Mouse (Mus musculus): ENCODE measurements around the gene Sh3rf1. TPM values are rescaled to one million over a fixed set of nuclear protein-coding genes. Genes with fewer than 3 reads are reported as not detected.

Sh3rf1 gene
- polyA plus RNA-seq, 1 experiment from 2014 or later = 28.1 TPM

DNA sequence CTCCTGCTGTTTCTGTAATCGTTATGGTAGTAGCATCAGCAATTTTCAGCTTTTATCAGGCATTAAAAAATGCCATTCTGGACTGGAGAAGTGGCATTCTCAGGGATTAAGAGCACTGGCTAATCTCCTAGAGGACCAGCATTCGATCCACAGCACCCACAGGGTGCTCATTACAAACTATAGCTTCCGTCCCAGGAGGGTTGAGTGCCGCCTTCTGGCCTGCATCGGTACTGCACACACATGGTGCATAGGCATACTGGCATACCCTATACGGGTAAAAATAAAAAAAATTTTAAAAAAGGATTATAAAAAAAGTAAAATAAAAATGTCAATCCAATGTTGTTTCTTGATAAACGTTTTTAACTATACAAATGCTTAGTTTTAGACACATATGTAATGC lies 20.5 kb downstream of the Sh3rf1 start:
- Histone ChIP-seq H3K4me2 (replicated peaks) (no peak overlapping the region), H3K36me3 (peaks cover 8% of the 10 kb centered on the region; the same call in 1 of the 2 replicates), H3K27me3 (no peaks in the 10 kb centered on the region), H3K9me3 (replicated peaks) (peaks cover 3% of the 10 kb centered on the region; the same call in 1 of the 2 replicates), H3K27ac (no peak overlapping the region), H3K4me3 (no peak overlapping the region), H3K4me1 (peaks cover 23% of the 10 kb centered on the region), H3K9ac (no peak overlapping the region)
- ATAC-seq (ENCODE audit: low FRiP score) = no peak
- 92% methylated on average over 7 of the region's 7 CpGs for WGBS

DNA sequence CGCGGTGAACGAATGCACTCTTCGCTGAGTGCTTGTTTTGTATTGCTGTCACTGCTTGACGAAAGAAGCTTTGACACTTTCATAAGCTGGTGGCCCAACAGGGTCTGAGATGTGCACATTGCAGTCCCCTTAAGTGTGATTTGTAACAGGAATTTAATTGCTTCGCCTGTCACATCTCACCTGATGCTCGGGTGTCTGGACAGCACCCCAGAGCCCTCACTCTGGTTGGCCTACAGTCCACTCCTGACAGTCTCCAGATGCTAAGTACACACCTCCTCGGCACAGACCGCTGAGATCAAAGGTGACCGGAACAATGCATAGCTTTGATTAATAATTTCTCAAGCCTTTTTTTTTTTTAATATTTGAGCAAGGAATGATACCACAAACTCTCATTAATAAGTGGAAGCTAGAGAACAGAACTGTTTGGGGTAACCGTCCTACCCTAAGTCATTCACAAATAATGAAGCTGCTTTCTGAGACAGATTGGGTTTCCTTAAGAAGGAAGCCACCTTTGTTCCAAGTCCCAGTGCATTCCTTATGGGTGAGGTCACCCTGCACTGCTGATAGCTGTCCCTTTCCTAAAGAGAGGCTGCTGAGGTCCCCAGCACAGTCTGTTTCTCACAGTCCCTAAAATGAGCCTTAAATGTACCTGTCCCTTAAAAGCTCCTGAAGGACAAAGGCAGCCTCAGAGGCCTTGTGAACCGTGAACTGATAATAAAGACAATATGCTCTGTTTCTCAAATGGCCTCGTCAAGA lies 23.8 kb downstream of the Sh3rf1 start:
- ATAC-seq (ENCODE audit: low FRiP score) = peak; percentile 68
- H3K4me3 ChIP-seq = no peak overlapping the region
- no peak overlapping the region for H3K4me2 ChIP-seq (replicated peaks)
- 0 out of 2 replicates have a peak, but pooled peaks cover 7% of the 10 kb centered on the region for H3K36me3 ChIP-seq
- peaks cover 10% of the 10 kb centered on the region for H3K9me3 ChIP-seq (replicated peaks)
- H3K27me3 ChIP-seq = no peaks in the 10 kb centered on the region
- no peak overlapping the region for H3K9ac ChIP-seq
- 51% methylated on average over 13 of the region's 13 CpGs for WGBS
- H3K27ac ChIP-seq = peak overlapping the region; percentile 60
- peaks cover 10% of the 10 kb centered on the region for H3K4me1 ChIP-seq

GRCm38 (mm10) chr8:61249511-61249910 lies 25.8 kb downstream of the Sh3rf1 start:
- peaks cover 6% of the 10 kb centered on the region for H3K9me3 ChIP-seq (replicated peaks)
- no peak for ATAC-seq (ENCODE audit: low FRiP score)
- WGBS = 93% methylated on average over 4 of the region's 4 CpGs

DNA sequence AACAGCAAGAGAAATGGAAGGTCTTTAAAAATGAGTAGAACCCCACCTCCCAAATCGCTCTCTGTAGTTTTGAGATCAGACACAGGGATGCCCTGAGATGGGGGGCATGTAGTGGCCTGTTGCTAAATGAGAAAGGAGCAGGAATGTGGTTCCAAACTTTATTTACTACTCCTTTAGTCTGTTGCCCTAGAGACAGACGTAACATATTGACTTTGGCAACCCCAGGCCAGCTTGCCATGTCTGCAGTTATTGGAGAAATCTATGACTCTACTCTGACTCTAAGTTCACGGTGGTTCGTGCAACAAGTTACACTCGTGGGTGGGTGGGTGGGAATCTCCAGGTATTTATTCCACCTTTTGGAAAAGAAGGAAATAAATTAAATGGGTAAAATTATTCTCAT lies 30.5 kb downstream of the Sh3rf1 start:
- peaks cover 10% of the 10 kb centered on the region; the same call in 1 of the 2 replicates for H3K4me1 ChIP-seq
- 78% methylated on average over 5 of the region's 5 CpGs for WGBS
- ATAC-seq (ENCODE audit: low FRiP score) = no peak

More at GRCm38 (mm10) chr8:61249511-61249910, 25.8 kb downstream of the Sh3rf1 start:
- Histone ChIP-seq H3K4me2 (replicated peaks) (no peak overlapping the region), H3K9ac (no peak overlapping the region), H3K4me1 (peaks cover 11% of the 10 kb centered on the region), H3K36me3 (0 out of 2 replicates have a peak, but pooled peaks cover 7% of the 10 kb centered on the region), H3K27ac (no peak overlapping the region), H3K4me3 (no peak overlapping the region), H3K27me3 (no peaks in the 10 kb centered on the region)

GRCm38 (mm10) chr8:61258828-61259227 lies 35.2 kb downstream of the Sh3rf1 start:
- Histone ChIP-seq H3K9ac (no peak overlapping the region), H3K27me3 (no peaks in the 10 kb centered on the region), H3K4me2 (replicated peaks) (no peak overlapping the region), H3K27ac (no peak overlapping the region), H3K4me1 (peaks cover 27% of the 10 kb centered on the region), H3K9me3 (replicated peaks) (no peaks in the 10 kb centered on the region; the same call in 1 of the 2 replicates), H3K4me3 (no peak overlapping the region), H3K36me3 (no peaks in the 10 kb centered on the region)
- WGBS = 85% methylated on average over 9 of the region's 9 CpGs
- ATAC-seq (ENCODE audit: low FRiP score) = no peak

More for the DNA sequence above, 30.5 kb downstream of the Sh3rf1 start:
- Histone ChIP-seq H3K27me3 (no peaks in the 10 kb centered on the region), H3K9me3 (replicated peaks) (peaks cover 6% of the 10 kb centered on the region), H3K4me2 (replicated peaks) (no peak overlapping the region), H3K4me3 (no peak overlapping the region), H3K36me3 (0 out of 2 replicates have a peak, but pooled peaks cover 7% of the 10 kb centered on the region), H3K27ac (no peak overlapping the region), H3K9ac (no peak overlapping the region)

- peaks cover 26% of the 10 kb centered on the region for H3K4me1 ChIP-seq
- no peaks in the 10 kb centered on the region for H3K36me3 ChIP-seq
- no peak overlapping the region for H3K9ac ChIP-seq
- no peak overlapping the region for H3K4me3 ChIP-seq
- H3K27ac ChIP-seq = no peak overlapping the region
- no peaks in the 10 kb centered on the region for H3K27me3 ChIP-seq
- ATAC-seq (ENCODE audit: low FRiP score) = no peak
- H3K9me3 ChIP-seq (replicated peaks) = no peaks in the 10 kb centered on the region; the same call in 1 of the 2 replicates
- no peak overlapping the region for H3K4me2 ChIP-seq (replicated peaks)
- WGBS = 95% methylated on average over 7 of the region's 7 CpGs
These were observed 35.9 kb downstream of the Sh3rf1 start for GRCm38 (mm10) chr8:61259526-61259925.

GRCm38 (mm10) chr8:61260530-61260929 lies 36.9 kb downstream of the Sh3rf1 start:
- H3K27me3 ChIP-seq = no peaks in the 10 kb centered on the region
- no peaks in the 10 kb centered on the region; the same call in 1 of the 2 replicates for H3K9me3 ChIP-seq (replicated peaks)
- H3K9ac ChIP-seq = no peak overlapping the region
- peaks cover 21% of the 10 kb centered on the region for H3K4me1 ChIP-seq
- WGBS = 88% methylated on average over 7 of the region's 7 CpGs
- no peak for ATAC-seq (ENCODE audit: low FRiP score)
- no peak overlapping the region for H3K4me2 ChIP-seq (replicated peaks)
- peak overlapping the region; percentile 4; the same call in 1 of the 2 replicates for H3K27ac ChIP-seq
- no peak overlapping the region for H3K4me3 ChIP-seq
- H3K36me3 ChIP-seq = no peaks in the 10 kb centered on the region

DNA sequence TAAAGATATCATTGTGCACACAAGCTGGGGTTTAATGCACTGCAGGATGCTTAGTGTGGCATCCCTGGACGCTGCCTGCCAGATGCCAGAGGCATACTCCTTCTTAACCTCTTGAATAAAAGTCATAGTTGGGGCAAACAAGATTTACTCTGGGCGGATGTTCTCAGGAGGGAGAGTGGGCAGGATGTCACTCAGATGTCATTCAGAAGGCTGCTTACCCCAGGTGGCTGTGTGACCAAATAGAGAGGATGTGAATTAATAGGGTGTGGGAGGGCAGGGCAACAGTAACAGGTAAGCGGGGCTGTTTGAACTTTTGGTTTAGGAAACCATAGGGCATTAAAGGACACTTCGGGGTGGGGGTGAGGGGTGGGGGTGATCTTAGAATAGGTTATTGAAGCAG lies 37.7 kb downstream of the Sh3rf1 start:
- no peak overlapping the region for H3K4me3 ChIP-seq
- no peak overlapping the region for H3K4me2 ChIP-seq (replicated peaks)
- H3K27ac ChIP-seq = peak overlapping the region; percentile 37; the same call in 1 of the 2 replicates
- peaks cover 17% of the 10 kb centered on the region for H3K4me1 ChIP-seq
- no peaks in the 10 kb centered on the region for H3K36me3 ChIP-seq
- no peak overlapping the region; the same call in 1 of the 2 replicates for H3K9ac ChIP-seq
- H3K9me3 ChIP-seq (replicated peaks) = no peaks in the 10 kb centered on the region; the same call in 1 of the 2 replicates
- no peaks in the 10 kb centered on the region for H3K27me3 ChIP-seq
- ATAC-seq (ENCODE audit: low FRiP score) = 0 out of 2 replicates have a peak, but pooled peaks have one; percentile 6
- WGBS = 62% methylated on average over 4 of the region's 4 CpGs

GRCm38 (mm10) chr8:61263691-61264090 lies 40.0 kb downstream of the Sh3rf1 start:
- H3K36me3 ChIP-seq = no peaks in the 10 kb centered on the region
- H3K4me1 ChIP-seq = peaks cover 17% of the 10 kb centered on the region
- H3K9me3 ChIP-seq (replicated peaks) = no peaks in the 10 kb centered on the region; the same call in 1 of the 2 replicates
- H3K27me3 ChIP-seq = no peaks in the 10 kb centered on the region
- no peak overlapping the region for H3K4me3 ChIP-seq
- no peak overlapping the region for H3K9ac ChIP-seq
- H3K4me2 ChIP-seq (replicated peaks) = no peak overlapping the region
- 93% methylated on average over 4 of the region's 4 CpGs for WGBS
- no peak for ATAC-seq (ENCODE audit: low FRiP score)
- H3K27ac ChIP-seq = no peak overlapping the region

DNA sequence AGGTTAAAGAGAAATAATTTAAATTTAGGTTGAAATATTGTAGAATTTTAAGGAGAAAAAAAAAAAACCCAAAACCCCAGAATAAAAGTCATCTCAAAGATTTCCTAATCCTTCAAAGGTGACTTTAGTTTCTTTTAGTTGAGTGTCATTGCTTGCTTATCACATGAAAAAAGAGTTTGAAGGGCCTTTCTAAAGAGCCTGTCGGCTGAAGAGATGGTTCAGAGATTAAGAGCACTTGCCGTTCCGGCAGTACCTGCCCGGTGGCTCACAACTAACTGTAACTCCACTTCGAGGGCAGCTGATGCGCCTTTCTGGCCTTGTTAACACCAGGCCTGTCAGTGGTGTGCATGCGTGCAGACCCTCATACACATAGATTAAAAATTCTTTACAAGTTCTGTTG lies 41.2 kb downstream of the Sh3rf1 start:
- Histone ChIP-seq H3K9ac (no peak overlapping the region), H3K27ac (no peak overlapping the region), H3K4me2 (replicated peaks) (no peak overlapping the region), H3K36me3 (no peaks in the 10 kb centered on the region), H3K27me3 (no peaks in the 10 kb centered on the region), H3K4me3 (no peak overlapping the region), H3K9me3 (replicated peaks) (no peaks in the 10 kb centered on the region), H3K4me1 (peaks cover 17% of the 10 kb centered on the region)
- 85% methylated on average over 7 of the region's 7 CpGs for WGBS
- ATAC-seq (ENCODE audit: low FRiP score) = no peak

DNA sequence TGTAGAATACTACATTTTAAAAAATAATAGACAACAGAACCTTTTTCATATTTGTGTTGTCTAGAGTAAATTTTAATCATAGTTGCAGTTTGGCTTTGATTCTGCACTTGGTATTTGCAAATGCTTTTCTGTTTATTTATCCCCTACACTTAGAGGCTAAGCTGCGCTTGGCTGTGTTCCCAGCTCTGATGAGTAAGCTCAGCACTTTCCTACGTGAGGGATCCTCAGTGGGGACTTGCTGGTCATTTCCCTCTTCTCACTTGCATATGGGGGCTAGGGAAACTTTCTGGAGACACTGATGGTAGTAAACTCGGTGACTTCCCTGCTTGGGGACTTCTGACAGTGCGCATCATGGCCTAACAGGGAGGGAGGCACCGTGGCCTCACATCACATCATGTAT lies 41.7 kb downstream of the Sh3rf1 start:
- WGBS = 81% methylated on average over 5 of the region's 5 CpGs
- no peak for ATAC-seq (ENCODE audit: low FRiP score)
- H3K27ac ChIP-seq = no peak overlapping the region

DNA sequence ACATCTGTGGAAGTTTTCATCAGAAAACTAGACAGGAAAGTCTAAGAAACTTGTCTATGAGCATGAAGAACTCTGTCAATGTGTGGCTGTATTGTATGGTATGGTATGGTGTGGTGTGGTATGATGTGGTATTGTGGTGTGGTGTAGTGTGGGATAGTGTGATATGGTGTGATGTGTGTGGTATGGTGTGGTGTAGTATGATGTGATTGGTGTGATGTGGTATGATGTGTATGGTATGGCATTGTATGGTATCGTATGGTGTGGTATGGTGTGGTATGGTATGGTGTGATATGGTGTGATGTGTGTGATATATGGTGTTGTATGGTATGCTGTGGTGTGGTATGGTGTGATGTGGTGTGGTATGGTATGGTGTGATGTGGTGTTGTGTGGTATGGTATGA lies 43.4 kb downstream of the Sh3rf1 start:
- no peak for ATAC-seq (ENCODE audit: low FRiP score)

More for the DNA sequence above, 41.7 kb downstream of the Sh3rf1 start:
- Histone ChIP-seq H3K4me2 (replicated peaks) (no peak overlapping the region), H3K27me3 (no peaks in the 10 kb centered on the region), H3K4me1 (peaks cover 17% of the 10 kb centered on the region), H3K9me3 (replicated peaks) (no peaks in the 10 kb centered on the region), H3K4me3 (no peak overlapping the region), H3K9ac (no peak overlapping the region), H3K36me3 (no peaks in the 10 kb centered on the region)

More for the DNA sequence above, 43.4 kb downstream of the Sh3rf1 start:
- no peak overlapping the region for H3K9ac ChIP-seq
- H3K4me2 ChIP-seq (replicated peaks) = no peak overlapping the region
- H3K4me3 ChIP-seq = no peak overlapping the region
- H3K36me3 ChIP-seq = no peaks in the 10 kb centered on the region
- H3K27ac ChIP-seq = no peak overlapping the region
- 92% methylated on average over 1 of the region's 1 CpGs for WGBS
- peaks cover 11% of the 10 kb centered on the region for H3K4me1 ChIP-seq
- no peaks in the 10 kb centered on the region for H3K9me3 ChIP-seq (replicated peaks)
- H3K27me3 ChIP-seq = no peaks in the 10 kb centered on the region

Measured in hindbrain, embryonic 12.5 days (tissue).